In the genomic region with DNA sequence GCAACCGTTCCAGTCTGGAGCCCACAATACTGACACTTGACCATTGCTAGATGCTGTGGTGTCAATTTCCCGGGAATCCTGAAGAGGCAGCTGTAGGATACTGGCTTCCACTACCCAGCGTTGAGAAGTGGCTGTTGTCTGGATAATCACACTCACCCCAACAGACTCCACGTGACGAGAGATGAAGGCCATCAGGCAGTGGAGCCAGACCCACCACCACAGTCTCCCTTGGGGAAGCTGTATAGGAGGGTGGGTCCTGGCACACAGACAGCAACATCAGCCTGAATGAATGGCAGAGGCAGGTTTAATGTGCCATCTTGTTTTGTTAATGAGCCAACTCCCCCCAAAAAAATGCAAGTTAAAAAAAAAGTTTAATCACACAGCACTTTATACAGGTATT, we compare ENCODE assay signal across 1 mouse cellular context.
A peak's percentile ranks its signal among the peaks of the same experiment; 100 is the strongest.
TF ChIP-seq lines count a peak whose summit lies in the region.

No protein-coding gene starts in this region.

TF ChIP-seq in MEL, 35 proteins besides CTCF, POLR2A, EP300 and RAD21:
- no peak for TF ChIP-seq HCFC1 (IDR thresholded peaks at IDR 0.05; ENCODE audit: low read depth, low read length)
- TF ChIP-seq TCF12 (IDR thresholded peaks at IDR 0.05; ENCODE audit: low read depth, low read length) = no peak
- TF ChIP-seq JUND (IDR thresholded peaks at IDR 0.05; ENCODE audit: low read depth, low read length) = no peak
- no peak for TF ChIP-seq TBP (IDR thresholded peaks at IDR 0.05; ENCODE audit: low read depth, low read length)
- TF ChIP-seq E2F4 (IDR thresholded peaks at IDR 0.05; ENCODE audit: borderline replicate concordance, low read depth, low read length) = no peak
- no peak for TF ChIP-seq TAL1 (IDR thresholded peaks at IDR 0.05; ENCODE audit: low read length)
- no peak for TF ChIP-seq SMC3 (IDR thresholded peaks at IDR 0.05; ENCODE audit: low read depth, low read length)
- 0 out of 2 replicates have a peak, but pooled peaks have one; percentile 8 for TF ChIP-seq ZMIZ1 (IDR thresholded peaks at IDR 0.05; ENCODE audit: low read depth, low read length)
- TF ChIP-seq MAX (IDR thresholded peaks at IDR 0.05; ENCODE audit: low read length) = no peak
- TF ChIP-seq USF1 (IDR thresholded peaks at IDR 0.05; ENCODE audit: low read depth, low read length) = no peak
- no peak for TF ChIP-seq NELFE (IDR thresholded peaks at IDR 0.05; ENCODE audit: low read depth, low read length)
- TF ChIP-seq MEF2A (IDR thresholded peaks at IDR 0.05; ENCODE audit: extremely low read depth, insufficient replicate concordance, low read depth, low read length, poor library complexity, severe bottlenecking) = no peak
- TF ChIP-seq ZKSCAN1 (IDR thresholded peaks at IDR 0.05; ENCODE audit: low read depth, low read length) = no peak
- TF ChIP-seq SIN3A (IDR thresholded peaks at IDR 0.05; ENCODE audit: low read length) = no peak
- TF ChIP-seq POLR2AphosphoS2 (IDR thresholded peaks at IDR 0.05; ENCODE audit: low read length) = peak; percentile 59; the same call in 1 of the 2 replicates
- no peak for TF ChIP-seq POLR2AphosphoS5 (IDR thresholded peaks at IDR 0.05; ENCODE audit: borderline replicate concordance, low read depth, low read length)
- TF ChIP-seq KAT2A (conservative IDR thresholded peaks at IDR 0.05; ENCODE audit: low read depth, low read length) = no peak
- TF ChIP-seq ZC3H11A (IDR thresholded peaks at IDR 0.05; ENCODE audit: low read depth, low read length) = no peak
TF ChIP-seq in MEL: peak in this region for 2.
